Mouse (Mus musculus): ENCODE results near the gene Pth1r. TPM values are rescaled to one million over a fixed set of nuclear protein-coding genes. Genes with fewer than 3 reads are reported as not detected.

Pth1r gene
- total and polyA plus RNA-seq, 3 experiments, result 0.15 to 0.77 TPM; not detected in 1

DNA sequence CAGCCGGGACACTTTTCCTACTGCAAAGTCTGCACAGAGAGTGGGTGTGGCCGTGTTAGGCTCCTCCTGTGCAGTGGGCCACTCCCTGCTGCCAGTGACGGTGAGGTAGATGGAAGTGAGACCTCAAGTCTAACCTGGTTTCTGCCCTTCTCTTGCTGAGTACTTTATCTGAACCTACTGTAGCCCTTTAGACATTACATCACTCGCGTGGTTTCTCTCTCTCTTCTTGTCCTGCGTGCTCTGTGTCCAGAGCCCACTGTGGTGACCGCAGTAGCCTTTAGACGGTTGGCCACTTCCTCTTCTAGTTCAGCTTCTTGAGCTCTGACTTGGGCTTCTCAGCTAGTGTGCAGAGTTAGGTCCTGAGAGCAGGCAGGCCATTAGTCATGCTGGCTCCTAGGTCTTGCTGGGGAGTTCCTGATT is 70.4 kb downstream of the Pth1r start:
- Histone ChIP-seq H3K27ac (ENCODE audit: control insufficient read depth, low read depth, low read length) (0 out of 2 replicates have a peak overlapping the region, but pooled peaks have one; percentile 18), H3K4me3 (ENCODE audit: control insufficient read depth in 1 of 2, insufficient read depth in 1 of 2, low read depth in 2 of 2, low read length in 2 of 2) (no peak overlapping the region), H3K36me3 (ENCODE audit: control insufficient read depth in 1 of 2, insufficient read depth in 2 of 2, low read length in 2 of 2) (peaks cover 0 to 2% of the 10 kb centered on the region in 2 experiments; a peak in 1 of 4 replicates), H3K9me3 (replicated peaks; ENCODE audit: insufficient read depth, low read length) (no peaks in the 10 kb centered on the region), H3K4me1 (ENCODE audit: control insufficient read depth in 1 of 2, insufficient read depth in 2 of 2, low read length in 2 of 2) (peaks cover 0 to 6% of the 10 kb centered on the region in 2 experiments; a peak in 2 of 4 replicates), H3K27me3 (ENCODE audit: control insufficient read depth in 1 of 2, insufficient read depth in 2 of 2, low read length in 2 of 2) (no peaks in the 10 kb centered on the region), H3K79me2 (ENCODE audit: control insufficient read depth, insufficient read depth, low read length, poor library complexity) (peaks cover 1% of the 10 kb centered on the region; the same call in 1 of the 2 replicates), H3K9ac (ENCODE audit: control insufficient read depth, low read depth, low read length, poor library complexity, severe bottlenecking) (no peak overlapping the region)
- peak; percentile 53 for DNase-seq (ENCODE audit: low read depth, low spot score)
- TF ChIP-seq NELFE (IDR thresholded peaks at IDR 0.05; ENCODE audit: low read depth, low read length), result no peak
- TF ChIP-seq GABPA (IDR thresholded peaks at IDR 0.05; ENCODE audit: low read depth, low read length), result no peak
- no peak for TF ChIP-seq CTCF (IDR thresholded peaks at IDR 0.05 in 2 of 3, conservative IDR thresholded peaks at IDR 0.05 in 1 of 3; ENCODE audit: control insufficient read depth in 1 of 3, insufficient read depth in 1 of 3, low read depth in 2 of 3, low read length in 3 of 3, poor library complexity in 1 of 3, severe bottlenecking in 1 of 3)
- no peak for TF ChIP-seq MYB (IDR thresholded peaks at IDR 0.05; ENCODE audit: low read depth, low read length)
- no peak for TF ChIP-seq RAD21 (IDR thresholded peaks at IDR 0.05; ENCODE audit: low read depth, low read length)
- TF ChIP-seq POLR2AphosphoS5 (IDR thresholded peaks at IDR 0.05; ENCODE audit: borderline replicate concordance, low read depth, low read length), result no peak
- TF ChIP-seq NRF1 (IDR thresholded peaks at IDR 0.05; ENCODE audit: insufficient read depth, low read depth, low read length, poor library complexity, severe bottlenecking), result no peak
- no peak for TF ChIP-seq ETS1 (IDR thresholded peaks at IDR 0.05; ENCODE audit: low read depth, low read length)
- no peak for TF ChIP-seq MAZ (IDR thresholded peaks at IDR 0.05; ENCODE audit: low read depth, low read length)
- no peak for TF ChIP-seq CHD2 (IDR thresholded peaks at IDR 0.05; ENCODE audit: low read length)
- TF ChIP-seq UBTF (IDR thresholded peaks at IDR 0.05; ENCODE audit: borderline replicate concordance, insufficient read depth, low read depth, low read length), result no peak
- no peak for TF ChIP-seq SMC3 (IDR thresholded peaks at IDR 0.05; ENCODE audit: low read depth, low read length)
- no peak for TF ChIP-seq E2F4 (IDR thresholded peaks at IDR 0.05; ENCODE audit: borderline replicate concordance, low read depth, low read length)
- no peak for TF ChIP-seq SIN3A (IDR thresholded peaks at IDR 0.05; ENCODE audit: low read length)

DNA sequence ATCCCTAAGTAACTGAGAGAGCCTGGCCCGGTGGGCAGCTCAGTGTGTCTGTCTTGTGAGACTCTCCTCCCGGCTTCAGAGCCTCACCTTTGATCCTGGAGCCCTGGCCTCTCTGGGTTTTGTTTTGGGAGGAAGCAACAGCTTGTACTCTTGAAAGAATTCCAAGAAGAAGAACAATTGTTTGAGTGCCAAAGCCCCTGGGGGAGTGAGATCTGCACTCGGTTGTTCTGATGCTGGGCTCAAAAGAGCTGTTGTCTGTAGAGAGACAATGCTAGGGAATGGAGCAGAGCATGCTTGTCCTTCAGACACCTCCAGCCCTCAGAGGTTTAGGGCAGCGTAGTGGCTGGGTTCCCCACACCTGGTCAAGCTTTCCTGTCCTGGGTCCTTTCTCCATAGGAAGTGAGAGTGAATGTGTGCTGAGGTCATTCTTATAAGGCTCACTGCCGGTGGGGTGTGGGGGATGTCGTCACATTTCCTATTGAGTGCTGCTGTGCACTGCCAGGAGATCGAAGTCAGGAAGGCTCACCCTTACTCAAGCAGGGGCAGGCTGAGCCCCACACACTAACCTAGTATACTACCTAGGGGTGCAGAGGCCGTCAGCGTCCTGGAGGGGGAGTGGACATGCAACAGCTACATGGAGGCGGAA is 73.7 kb downstream of the Pth1r start:
- Histone ChIP-seq H3K79me2 (ENCODE audit: control insufficient read depth, insufficient read depth, low read length, poor library complexity) (0 out of 2 replicates have a peak, but pooled peaks cover 1% of the 10 kb centered on the region), H3K27me3 (ENCODE audit: control insufficient read depth in 1 of 2, insufficient read depth in 2 of 2, low read length in 2 of 2) (no peaks in the 10 kb centered on the region), H3K4me3 (ENCODE audit: control insufficient read depth in 1 of 2, insufficient read depth in 1 of 2, low read depth in 2 of 2, low read length in 2 of 2) (no peak overlapping the region), H3K9me3 (replicated peaks; ENCODE audit: insufficient read depth, low read length) (no peaks in the 10 kb centered on the region), H3K9ac (ENCODE audit: control insufficient read depth, low read depth, low read length, poor library complexity, severe bottlenecking) (no peak overlapping the region), H3K27ac (ENCODE audit: control insufficient read depth, low read depth, low read length) (no peak overlapping the region), H3K36me3 (ENCODE audit: control insufficient read depth in 1 of 2, insufficient read depth in 2 of 2, low read length in 2 of 2) (peaks cover 0 to 8% of the 10 kb centered on the region in 2 experiments; a peak in 2 of 4 replicates), H3K4me1 (ENCODE audit: control insufficient read depth in 1 of 2, insufficient read depth in 2 of 2, low read length in 2 of 2) (peaks cover 0 to 18% of the 10 kb centered on the region in 2 experiments; a peak in 2 of 4 replicates)
- TF ChIP-seq EP300 (IDR thresholded peaks at IDR 0.05; ENCODE audit: low read depth in 1 of 2, low read length in 2 of 2) (no peak), JUND (IDR thresholded peaks at IDR 0.05; ENCODE audit: low read depth, low read length) (no peak), NELFE (IDR thresholded peaks at IDR 0.05; ENCODE audit: low read depth, low read length) (no peak), MEF2A (IDR thresholded peaks at IDR 0.05; ENCODE audit: extremely low read depth, insufficient replicate concordance, low read depth, low read length, poor library complexity, severe bottlenecking) (no peak)
- no peak for DNase-seq (ENCODE audit: low read depth, low spot score)
